Mouse (Mus musculus) cerebellum, postnatal 36 days (tissue): ENCODE results near the gene Ccdc127.

ENCODE experiments used
- DNase-seq, 2 experiments: peaks; one replicate each; pipeline ENCODE4 v3.0.0; 2021 to 2022; ENCODE audit warnings: mixed read lengths in 2 of 2

The Ccdc127 gene

DNA sequence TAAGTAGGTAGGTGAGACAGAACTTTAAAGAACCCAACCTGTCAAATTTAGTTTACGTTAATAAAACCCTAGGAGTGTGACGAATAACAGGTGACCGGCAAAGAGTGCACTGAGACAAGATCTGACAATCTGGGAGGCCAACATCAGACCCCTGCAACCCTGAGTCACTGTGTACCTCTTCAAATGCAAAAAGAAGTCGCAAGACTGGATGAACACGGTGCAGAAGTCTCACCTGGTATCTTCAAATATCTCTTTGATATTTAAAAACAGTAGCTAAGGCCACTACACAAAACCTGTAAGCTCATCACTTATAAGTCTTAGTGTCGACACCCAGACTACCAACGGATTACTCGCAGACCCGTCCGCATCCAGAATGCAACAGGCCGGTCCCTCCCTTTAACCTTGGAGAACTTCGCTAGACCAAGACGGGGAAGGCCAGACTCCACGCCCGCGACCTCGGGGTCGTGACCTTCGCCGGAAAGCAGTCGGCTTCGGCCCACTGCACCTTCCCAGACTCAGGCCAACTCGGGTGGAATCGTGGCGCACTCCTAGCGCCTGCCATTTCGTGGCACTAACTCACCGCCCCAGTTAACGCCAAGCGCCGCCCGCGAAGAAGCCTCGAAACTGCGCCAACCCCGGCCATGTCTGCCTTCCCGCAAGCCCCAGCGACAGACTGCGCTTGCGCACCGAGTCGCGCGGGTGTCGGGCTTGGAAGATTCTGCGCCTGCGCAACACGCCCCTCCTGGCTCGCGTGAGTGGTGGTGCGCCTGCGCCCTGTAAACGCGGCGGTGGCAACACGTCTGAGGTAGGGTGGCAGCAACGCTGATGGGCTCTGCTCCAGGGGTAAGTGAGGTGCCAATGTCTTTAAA lies at the start of gene Ccdc127, which contains the start of gene Sdha:
Ccdc127 (plus strand) TSS at position 744 of the 869 bp plus-strand sequence.
Sdha (minus strand) TSS at position 715 of the 869 bp plus-strand sequence.
- peak; percentile 97 for DNase-seq

DNA sequence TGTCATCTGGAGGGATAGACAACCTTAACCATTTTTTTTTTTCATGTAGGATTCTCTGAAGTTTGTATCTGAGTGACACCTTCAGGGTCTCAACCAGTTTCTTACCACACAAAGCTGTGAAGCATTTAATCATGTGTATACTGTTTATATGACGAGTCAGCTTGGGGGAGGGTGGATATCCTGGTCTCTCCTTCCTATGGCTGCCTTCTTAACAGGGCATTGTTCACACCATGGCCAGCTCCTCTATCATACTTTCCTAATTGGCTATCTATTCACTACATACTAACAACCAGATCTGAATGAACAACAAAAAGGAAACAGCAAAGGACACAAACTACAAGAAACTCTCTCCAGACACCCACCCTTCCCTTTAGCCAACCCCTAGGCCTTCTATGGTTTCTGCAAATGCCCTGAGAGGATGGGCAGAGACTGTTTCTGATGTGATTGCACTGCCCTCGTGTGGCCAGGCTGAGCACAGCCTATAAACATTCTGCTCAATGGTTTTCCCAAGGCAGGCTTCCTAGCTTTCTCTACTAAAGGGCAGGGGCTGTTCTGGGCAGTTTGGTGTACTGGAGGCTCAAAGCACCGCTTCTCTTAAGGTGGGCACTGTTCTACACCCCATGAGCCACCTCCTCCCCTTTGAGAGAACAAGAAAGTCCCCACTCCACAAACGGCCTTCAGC lies 49.0 kb upstream of the Ccdc127 start:
- peak; percentile 65 to 68 for DNase-seq

DNA sequence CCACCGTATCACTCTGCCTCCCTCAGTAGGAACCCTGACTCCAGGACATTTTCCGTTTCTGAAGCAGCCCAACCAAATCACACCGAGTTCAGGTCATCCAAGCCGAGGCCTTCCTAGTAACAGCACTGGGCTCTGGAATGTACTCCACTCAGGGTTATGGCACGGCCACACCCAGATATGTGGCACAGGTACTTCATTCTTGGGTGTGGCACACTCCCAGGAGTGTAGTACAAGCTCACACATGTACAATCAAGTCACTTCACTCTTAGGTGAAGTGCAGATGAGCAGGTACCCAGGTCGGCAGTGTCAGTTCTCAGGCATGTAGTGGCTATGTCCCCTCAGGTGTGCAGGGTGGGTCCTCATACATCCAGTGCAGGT lies 48.5 kb upstream of the Ccdc127 start:
- no peak for DNase-seq

DNA sequence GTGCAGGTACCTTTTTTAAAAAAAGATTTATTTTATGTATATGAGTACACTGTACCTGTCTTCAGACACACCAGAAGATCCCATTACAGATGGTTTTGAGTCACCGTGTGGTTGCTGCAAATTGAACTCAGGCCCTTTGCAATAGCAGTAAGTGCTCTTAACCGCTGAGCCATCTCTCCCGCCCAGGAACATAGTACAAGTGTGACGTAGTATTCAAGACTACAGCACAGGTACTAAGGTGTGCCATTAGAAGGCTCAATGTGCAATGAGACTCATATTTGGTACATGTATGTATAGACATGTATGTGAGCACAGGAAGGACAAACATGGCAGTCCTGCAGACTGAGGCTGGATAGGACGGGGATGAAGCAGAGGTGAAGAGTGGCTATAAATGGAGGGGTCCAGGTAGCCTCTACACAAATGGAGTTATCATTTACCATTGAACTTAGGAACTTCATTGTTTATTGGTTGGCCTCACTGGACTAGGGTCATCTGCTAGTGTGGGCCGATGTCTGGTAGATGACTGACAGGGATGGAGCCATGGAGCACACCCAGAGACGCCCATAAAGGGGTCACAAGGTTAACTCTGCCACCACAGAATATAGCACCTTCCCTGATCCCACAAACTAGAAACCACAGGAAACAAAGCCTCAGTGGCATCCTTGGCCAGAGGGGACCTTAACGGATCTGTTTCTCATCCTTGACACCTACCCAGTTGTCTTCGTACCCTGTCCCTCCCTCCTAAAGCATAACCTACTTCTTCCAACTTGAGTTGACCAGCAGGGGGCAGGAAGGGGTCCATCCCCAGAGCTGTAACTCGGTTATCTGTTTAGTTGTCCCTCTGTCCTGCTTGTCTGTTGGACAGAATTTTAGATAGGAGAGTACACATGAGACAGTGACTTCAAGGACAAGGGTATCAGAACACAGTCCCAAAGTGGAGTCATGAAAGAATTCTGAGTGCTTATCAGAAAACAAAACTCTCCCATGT lies 47.8 kb upstream of the Ccdc127 start:
- no peak for DNase-seq

DNA sequence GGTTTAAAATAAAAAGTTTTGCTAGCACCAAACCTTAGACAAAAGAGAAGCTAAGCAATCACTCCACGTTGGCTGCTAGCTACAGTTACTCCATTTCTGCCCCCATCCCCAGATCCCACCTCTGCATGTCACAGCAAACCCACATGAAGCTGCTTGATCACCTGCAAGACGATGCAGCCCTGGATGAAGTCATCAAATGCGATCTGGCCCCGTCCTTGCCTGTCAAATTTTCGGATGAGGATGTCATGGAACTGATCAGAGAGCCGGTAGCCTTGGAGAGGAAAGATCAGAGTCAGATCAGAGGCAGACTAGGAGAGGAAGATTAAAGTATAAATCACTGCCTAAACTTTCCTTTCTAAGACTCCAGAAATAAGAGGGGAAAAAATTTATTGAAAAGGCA lies 44.7 kb upstream of the Ccdc127 start:
- DNase-seq = no peak

DNA sequence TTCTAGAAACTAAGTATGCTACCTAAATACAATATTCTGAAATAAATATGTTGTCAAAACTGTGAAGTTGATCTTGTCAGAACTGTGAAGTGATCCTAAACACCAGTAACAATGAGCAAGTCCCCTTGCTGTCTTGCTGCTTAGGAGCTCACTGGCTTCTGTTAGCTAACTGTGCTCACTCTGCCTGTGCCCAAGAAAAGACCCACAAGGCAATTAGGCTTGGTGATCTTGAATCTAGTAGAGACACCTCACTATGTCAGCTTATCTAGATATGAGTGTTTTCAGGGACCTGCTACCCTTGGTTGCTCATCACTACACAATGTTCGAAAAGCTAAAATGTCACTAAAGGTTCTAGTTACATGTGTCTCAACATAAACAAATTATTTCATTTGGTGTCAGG lies 44.3 kb upstream of the Ccdc127 start:
- DNase-seq = no peak

DNA sequence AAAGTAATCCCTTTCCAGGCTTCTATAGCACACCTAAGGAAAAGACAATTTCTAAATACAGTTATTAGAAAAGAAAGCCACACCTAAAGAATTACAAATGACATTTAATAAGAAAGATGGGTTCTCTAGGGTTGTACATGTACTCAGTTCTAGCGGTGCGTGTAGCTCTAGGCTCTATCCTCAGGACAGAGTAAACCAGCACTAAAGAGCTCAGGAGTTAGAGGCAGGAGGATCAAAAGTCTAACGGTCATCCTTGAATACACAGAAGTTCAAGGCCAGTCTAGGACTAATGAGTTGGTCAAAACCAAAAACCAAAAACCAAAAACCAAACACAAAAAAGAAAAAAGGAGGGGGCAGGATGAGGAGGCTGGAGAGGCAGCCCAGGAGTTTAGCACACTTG lies 35.5 kb upstream of the Ccdc127 start:
- DNase-seq = no peak

DNA sequence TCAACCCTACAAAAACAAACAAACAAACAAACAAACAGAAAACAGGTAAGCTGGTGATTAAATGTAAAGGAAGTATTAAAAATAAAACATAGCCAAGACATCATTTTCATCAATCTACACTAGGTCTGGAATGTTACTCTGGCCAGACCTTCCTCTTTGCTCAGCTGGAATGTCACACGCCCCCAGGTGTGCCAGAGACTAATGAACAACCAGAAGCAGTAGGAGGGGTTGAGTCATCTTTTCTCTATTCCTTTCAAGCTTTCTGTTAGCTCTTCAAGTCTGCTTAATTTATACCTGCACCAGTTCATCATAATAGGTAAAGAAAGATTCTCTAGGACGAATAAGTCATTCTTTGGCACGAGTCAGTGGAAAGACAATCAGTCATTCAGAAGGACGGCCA lies 33.7 kb upstream of the Ccdc127 start:
- no peak for DNase-seq

DNA sequence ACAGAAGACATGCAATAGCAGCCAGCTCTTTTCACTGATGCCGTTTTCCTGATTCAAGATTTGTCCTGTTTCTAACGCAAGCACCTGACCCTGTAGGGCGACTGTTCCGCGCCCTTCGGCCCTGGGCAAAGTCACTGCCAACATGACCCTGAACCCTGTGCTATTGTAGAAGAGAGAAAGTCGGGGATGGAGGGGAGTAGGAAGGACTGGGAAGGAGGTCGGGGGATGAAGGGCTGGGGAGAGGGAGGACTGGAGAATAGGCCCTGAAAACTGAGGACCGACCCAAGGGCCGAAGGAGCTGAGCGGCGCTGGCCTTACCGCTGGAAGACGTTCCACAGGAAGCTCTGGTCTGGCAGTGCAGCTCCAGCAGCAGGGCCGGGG lies 33.3 kb upstream of the Ccdc127 start:
- no peak for DNase-seq

DNA sequence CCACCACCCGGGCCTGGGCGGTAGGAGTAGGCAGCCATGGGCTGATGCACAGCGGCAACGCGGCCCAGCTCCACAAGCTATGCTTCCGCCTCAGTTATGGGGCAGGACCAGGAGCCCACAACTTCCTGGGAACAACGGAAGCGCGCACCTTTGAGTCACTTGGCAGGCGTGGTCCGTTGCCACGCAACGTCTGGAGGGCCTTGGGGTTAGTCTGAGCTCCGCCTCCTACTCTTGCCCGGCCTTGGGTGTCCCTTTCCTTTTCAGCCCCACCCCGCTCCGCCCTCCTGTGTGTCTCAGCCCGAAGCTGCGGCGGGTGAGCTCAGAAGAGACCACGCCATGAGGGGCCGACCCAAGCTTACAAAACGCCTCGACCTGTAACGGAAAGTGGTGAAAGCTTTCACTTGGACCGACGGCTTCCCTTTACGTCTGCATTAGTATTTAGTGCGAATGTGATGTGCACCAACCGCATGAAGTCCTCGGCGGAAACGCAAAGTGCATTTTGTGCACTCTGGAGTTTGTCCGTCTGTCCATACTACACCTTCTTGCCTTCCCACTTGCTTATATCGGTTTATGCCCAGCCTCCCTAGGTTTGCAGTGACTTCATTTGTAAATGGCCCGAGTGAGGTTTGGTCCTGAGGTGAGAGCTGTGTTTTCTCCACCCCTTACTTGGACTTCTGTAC lies 32.8 kb upstream of the Ccdc127 start, which contains the start of gene Pdcd6:
Pdcd6 (minus strand) TSS at position 411 of the 680 bp plus-strand sequence.
- DNase-seq = peak; percentile 85 to 87

DNA sequence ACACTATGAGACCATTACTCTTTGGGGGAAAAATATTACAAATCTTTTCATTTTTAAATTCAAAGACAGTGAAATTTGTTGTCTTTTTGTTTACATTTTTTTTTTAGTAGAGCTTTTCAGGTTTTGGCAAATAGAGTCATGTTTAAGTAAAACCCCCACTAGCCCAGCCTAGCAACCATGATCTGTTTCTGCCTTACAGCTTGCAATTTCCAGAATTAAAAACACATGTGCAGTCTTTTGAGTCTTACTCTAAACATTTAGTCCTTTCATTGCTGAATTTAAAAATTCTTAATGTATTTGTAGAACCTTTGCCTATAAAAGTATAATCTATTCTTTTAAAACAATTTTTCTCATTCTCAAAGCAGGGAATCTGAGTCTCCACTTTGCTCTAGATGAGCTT lies 20.8 kb upstream of the Ccdc127 start:
- no peak for DNase-seq

DNA sequence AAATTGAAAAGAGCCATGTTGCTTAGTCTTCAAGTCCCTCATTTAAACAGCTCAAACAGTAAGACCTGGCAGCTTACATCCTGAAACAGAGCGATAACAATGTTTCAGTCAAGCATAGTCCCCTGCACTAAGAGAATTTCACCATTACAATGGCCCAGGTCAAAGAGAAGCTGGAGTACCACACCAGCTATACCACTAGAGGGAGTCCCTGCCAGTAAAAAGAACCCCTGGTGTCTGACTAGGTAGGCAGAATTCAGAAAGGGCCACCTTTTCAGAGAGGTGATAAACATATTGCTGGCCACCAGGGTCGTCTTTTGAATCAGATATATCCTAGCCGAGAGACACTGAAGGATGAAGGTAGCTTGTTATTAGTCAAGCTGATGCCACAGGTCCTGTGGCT lies 9.1 kb upstream of the Ccdc127 start:
- DNase-seq = peak in 1 of 2 experiments; percentile 16

DNA sequence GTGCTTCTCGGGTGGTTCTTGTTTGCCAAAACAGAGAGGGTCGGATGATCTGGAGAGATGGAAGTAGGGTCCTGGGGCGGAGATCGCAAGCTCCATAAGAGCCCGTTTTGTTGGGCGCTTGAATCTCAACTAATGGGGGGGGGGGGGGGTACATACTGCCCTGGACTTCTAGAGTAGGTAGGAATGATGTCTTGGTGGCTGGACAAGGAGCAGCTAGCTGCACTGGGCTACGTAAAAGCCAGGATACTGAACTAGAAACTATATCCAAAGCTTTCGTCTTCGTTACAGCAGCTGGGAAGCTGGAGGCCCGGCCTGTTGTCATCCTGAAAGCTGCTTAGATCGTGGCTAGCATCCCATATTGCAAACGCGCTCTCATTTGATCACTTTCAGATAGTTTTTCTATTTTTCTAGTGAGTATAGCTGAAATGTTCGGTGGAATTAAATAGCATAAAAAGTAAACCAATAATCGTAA lies 362 bp downstream of the Ccdc127 start:
- no peak for DNase-seq

DNA sequence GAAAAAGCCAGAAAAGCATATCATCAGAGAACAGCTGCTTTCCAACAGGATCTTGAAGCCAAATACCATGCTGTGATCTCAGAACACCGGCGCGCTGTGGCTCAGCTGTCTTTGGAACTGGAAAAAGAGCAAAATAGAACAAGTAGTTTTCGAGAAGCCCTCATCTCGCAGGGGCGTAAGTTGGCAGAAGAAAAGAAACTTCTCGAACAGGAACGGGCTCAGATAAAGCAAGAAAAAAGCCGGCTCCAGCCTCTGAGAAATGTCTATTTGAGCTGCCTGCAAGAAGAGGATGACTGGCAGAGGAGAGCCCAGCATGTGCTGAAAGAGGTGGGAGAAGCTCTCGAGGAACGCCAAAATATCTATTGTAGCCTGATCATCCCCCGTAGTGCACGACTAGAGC lies 6.4 kb downstream of the Ccdc127 start:
- DNase-seq = no peak

DNA sequence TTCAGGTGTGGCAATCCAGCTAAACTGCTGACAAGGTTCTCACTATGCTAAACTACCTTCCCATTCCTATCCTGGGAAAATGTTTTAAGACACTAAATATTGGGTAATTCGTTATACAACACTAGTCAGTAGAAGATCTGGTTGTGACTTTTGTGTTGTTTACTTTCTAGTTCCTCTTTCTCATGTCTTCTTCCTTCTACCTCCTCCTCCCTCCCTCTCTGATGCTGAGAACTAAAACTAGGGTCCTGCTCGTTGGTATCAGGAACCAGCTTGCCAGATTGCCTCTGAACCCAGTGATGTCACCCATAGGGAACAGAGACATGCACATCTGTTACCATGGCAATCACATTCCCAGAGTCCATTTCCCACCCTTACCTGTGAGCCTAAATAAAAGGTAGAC lies 12.1 kb downstream of the Ccdc127 start:
- no peak for DNase-seq

DNA sequence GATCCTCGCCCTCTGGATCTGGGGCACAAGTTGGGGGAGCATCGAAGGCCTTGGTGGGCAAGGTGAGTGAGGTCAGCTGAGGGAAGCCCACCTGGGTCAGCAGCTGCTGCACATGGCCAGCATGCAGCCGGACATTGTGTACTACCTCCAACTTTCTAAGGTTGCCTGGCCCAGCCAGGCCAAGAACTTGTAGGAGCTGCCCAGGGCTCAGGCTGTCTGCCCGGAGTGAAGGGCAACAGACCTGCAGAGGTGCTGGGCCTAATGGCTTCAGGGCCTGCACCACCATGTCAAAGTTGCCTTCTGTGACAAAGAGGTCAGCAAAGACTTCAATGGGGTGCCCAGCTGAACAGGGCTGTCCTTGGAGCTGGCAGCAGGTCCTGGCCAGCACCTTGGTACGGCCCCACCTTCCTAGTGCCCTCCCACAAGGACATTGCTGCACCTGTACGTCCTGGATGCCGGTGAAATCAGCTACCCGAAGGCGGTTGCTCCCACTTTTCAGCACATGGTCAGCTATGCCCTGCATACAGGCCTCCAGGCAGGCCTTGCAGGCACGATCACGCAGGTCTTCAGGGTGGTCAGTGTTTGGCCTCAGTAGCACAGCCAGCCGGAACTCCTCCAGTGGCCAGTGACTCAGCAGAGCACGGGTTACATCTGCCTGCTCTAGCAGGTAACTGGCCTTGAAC lies 13.2 kb downstream of the Ccdc127 start:
- DNase-seq = peak in 1 of 2 experiments; percentile 10

DNA sequence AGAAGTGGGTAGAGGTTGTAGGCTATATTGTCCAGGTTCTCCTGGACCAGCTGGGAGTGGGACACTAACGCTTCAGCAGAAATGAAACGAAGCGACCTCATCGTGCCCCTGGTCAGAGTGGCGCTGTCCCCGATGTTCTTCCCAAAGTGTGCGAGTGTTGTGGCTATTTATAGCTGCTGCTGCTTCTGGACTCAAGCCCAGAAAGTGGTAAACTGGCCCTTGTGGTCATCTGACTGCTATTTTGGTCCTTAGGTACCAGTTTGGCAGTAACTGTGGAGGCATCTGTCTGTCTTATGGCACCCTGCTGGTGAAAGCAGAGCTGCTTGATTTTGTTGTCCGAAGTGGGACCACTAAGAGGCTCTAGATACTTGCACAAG lies 13.7 kb downstream of the Ccdc127 start, which contains the start of gene Lrrc14b:
Lrrc14b (minus strand) TSS at position 147 of the 377 bp plus-strand sequence.
- peak; percentile 13 to 23 for DNase-seq

DNA sequence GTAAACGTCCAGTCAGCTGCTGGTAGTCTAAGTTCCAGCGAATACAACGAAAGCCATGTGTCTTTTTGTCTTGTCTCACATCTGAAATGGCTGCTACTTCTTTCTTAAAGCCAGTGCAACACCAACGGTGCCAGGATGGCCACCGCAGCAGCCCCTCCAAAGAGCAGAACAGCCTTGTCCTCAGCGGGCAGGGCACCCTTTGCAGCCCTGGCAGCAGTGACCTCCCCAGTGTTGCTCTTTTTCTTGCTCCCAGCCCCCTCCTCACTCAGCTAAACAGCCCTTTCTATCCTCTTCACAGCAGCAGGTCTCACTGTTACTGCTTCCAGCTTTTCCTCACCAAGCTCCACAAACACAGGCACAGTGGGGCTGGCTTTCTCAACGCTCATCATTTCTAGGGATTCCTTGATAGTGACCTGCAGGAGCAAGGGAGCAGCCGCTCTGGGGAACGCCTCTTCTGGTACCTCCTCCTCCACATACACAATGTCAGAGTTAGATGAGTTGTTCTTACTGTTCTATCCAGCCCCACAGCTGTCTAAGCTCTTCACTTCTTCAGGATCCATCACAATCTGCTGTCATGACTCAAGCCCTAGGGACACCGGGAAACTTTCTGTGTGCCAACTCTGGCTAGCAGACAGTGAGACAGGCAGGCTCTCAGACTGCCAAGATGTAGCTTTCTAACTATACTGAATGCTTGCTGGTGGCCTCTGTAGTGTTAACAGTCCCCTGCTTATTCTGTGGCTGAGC lies 31.6 kb downstream of the Ccdc127 start:
- no peak for DNase-seq

DNA sequence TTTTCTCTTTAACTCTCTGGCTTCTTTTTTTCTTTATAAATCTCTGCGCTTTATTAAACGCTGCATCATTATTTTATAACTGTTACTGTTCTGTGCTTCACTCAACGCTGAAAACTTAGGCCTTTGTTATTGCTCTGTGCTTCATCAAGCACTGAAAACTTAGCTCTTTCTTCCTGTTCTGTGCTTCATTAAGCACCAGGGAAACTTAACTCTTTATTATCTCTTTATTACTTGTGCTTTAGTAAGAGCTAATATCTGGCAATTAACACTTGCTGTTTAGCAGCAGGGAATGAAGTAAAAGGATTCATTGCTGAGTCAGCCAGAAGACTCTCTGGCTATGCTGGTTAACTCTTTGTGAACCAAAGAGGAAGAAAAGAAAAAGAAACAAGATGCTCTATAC lies 32.2 kb downstream of the Ccdc127 start:
- no peak for DNase-seq

DNA sequence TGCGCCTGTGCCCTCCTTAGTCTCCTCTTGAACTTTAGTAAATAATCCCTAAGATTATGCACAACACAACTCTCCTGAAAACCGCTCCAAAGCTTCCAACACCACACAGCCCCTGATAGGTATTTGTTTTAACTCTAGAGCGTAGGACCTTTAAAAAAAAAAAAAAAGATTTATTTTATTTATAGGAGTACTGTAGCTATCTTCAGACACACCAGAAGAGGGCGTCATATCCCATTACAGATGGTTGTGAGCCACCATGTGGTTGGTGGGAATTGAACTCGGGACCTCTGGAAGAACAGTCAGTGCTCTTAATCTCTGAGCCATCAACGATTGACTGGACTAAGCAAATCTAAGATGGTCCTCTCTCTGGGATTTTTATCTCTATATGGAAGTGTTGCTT lies 39.6 kb downstream of the Ccdc127 start:
- no peak for DNase-seq
